Mouse (Mus musculus): ENCODE measurements around the gene AW549877.

- no peak for TF ChIP-seq CTCF (IDR thresholded peaks at IDR 0.05; ENCODE audit: low read depth)
- TF ChIP-seq EP300 (IDR thresholded peaks at IDR 0.05; ENCODE audit: low read depth), result no peak
Measured at GRCm38 (mm10) chr15:3960094-3960493, 35.5 kb downstream of the AW549877 start.
